Mouse (Mus musculus): Measurements from ENCODE around the gene Bhmt.

GRCm38 (mm10) chr13:93667586-93667985, 29.8 kb upstream of the Bhmt start:
- TF ChIP-seq CTCF (IDR thresholded peaks at IDR 0.05; ENCODE audit: borderline replicate concordance, insufficient read depth, low read depth, low read length), result no peak
- TF ChIP-seq POLR2A (IDR thresholded peaks at IDR 0.05; ENCODE audit: borderline replicate concordance, insufficient read depth, low read length), result no peak

Measured in cerebellum, adult 2 months (tissue).